22 mouse cellular contexts compared by ENCODE assay signal in the genomic region with DNA sequence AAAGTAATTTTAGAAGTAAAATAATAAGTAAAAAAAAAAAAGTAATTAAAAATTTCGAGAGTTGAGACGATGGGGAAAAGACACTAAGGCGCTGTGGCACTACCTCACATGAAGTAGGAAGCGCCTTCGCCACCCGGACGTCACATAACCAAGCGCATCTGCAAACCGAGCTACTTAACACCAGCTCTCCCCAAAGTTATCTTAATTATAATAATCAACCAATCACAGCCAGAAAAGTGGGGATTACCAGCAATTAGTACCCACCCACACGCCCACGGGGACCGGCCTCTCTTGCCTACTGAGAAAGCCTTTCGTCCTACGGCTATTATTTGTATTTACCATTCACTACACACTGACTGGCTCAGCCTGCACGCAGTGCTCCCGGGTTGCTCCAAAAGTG. TPM values are rescaled to one million over a fixed set of nuclear protein-coding genes. Genes with fewer than 3 reads are reported as not detected.
"Had no signal": no experiment of that assay in that cellular context is flagged by ENCODE, and none has a peak within 500 bp of the region (broad histone marks: within the 10 kb centered on the region; RNA-seq: fewer than 3 reads in every experiment).

No protein-coding gene starts in this region.

- H3K27ac ChIP-seq: limb, embryonic 12.5 days; limb, embryonic 15.5 days; liver, embryonic 14.5 days; macrophage; midbrain, embryonic 12.5 days; stomach, postnatal 0 days had no signal

- H3K4me2 ChIP-seq: limb, embryonic 12.5 days; limb, embryonic 15.5 days; liver, embryonic 11.5 days; lung, embryonic 14.5 days; midbrain, embryonic 12.5 days had no signal

- H3K4me3 ChIP-seq: limb, embryonic 12.5 days; limb, embryonic 15.5 days; midbrain, embryonic 12.5 days; myocyte had no signal

- DNase-seq: kidney, postnatal 14 days; kidney, postnatal 4 days; left cerebral cortex, postnatal 4 days; liver, postnatal 0 days; lung, embryonic 14.5 days; right cerebral cortex, adult 18-20 months; right cerebral cortex, postnatal 14 days; right cerebral cortex, postnatal 4 days; thymus, adult 2 months; thymus, postnatal 14 days; thymus, postnatal 4 days had no signal

- H3K9me3 ChIP-seq: limb, embryonic 12.5 days; limb, embryonic 15.5 days; midbrain, embryonic 12.5 days had no signal

- H3K36me3 ChIP-seq: limb, embryonic 12.5 days; limb, embryonic 15.5 days; midbrain, embryonic 12.5 days had no signal

- ATAC-seq: liver, postnatal 0 days; lung, postnatal 0 days; midbrain, embryonic 16.5 days had no signal

- H3K9ac ChIP-seq: limb, embryonic 12.5 days; limb, embryonic 15.5 days; liver, embryonic 14.5 days; liver, postnatal 0 days; lung, embryonic 14.5 days; midbrain, embryonic 12.5 days had no signal

RNA-seq across cellular contexts. Expression of gene Tbx21, which starts 6.2 kb away (rescaled TPM):
- polyA plus RNA-seq: limb, embryonic 12.5 days; limb, embryonic 15.5 days; liver, embryonic 11.5 days; lung, embryonic 14.5 days; myocyte; stomach, embryonic 14.5 days had no signal
